ENCODE assay signal across 26 mouse cellular contexts in the genomic region with DNA sequence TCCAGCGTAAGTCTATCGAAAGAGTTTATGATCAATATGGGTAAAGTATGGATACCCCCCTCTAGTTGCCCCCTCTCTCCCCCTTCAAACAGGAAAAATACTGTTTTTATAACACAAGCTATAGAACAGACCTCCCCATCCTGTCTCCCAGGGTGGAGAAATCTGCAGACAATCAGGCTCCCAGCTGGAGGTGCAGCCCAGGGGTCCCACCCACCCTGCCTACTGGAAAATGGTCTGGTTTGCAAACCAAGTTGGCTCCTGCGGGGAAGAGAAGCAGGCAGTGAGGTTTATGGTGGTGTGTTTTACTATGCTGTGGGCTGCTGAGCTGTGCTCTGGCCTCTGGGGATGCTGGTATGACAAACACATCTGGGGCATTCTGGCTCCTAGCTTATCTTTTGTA.
DNase-seq lines count a peak whose midpoint lies in the region; ATAC-seq lines count a peak whose summit lies in the region.
"Had no signal": no experiment of that assay in that cellular context is flagged by ENCODE, and none has a peak within 500 bp of the region (broad histone marks: within the 10 kb centered on the region; RNA-seq: fewer than 3 reads in every experiment).

No protein-coding gene starts in this region.

- peak overlapping the region; percentile 78 for H3K27ac ChIP-seq in embryonic facial prominence, embryonic 10.5 days (replicated peaks)
- H3K27ac ChIP-seq in embryonic facial prominence, embryonic 13.5 days = peak overlapping the region; percentile 89
- peak overlapping the region; percentile 94 for H3K27ac ChIP-seq in limb, embryonic 11.5 days (replicated peaks; ENCODE audit: low read depth, low read length)
- H3K27ac ChIP-seq: forebrain, embryonic 12.5 days; hindbrain, embryonic 14.5 days; left cerebral cortex, adult 2 months; macrophage; midbrain, embryonic 13.5 days; neural tube, embryonic 13.5 days had no signal

- no peak overlapping the region for H3K9ac ChIP-seq in embryonic facial prominence, embryonic 13.5 days
- H3K9ac ChIP-seq in limb, embryonic 11.5 days (ENCODE audit: low read length) = no peak overlapping the region
- H3K9ac ChIP-seq: forebrain, embryonic 12.5 days; hindbrain, embryonic 14.5 days; midbrain, embryonic 13.5 days; neural tube, embryonic 13.5 days had no signal

- no peak for ATAC-seq in embryonic facial prominence, embryonic 13.5 days (ENCODE audit: insufficient number of reproducible peaks, insufficient read depth, low FRiP score, low TSS enrichment, low read depth)
- peak; percentile 42; the same call in 1 of the 2 replicates for ATAC-seq in limb, embryonic 11.5 days (ENCODE audit: insufficient number of reproducible peaks, low FRiP score, low TSS enrichment, low read depth)
- ATAC-seq: midbrain, embryonic 13.5 days had no signal

- H3K36me3 ChIP-seq in embryonic facial prominence, embryonic 10.5 days (replicated peaks) = no peaks in the 10 kb centered on the region
- no peaks in the 10 kb centered on the region for H3K36me3 ChIP-seq in embryonic facial prominence, embryonic 13.5 days
- H3K36me3 ChIP-seq in limb, embryonic 11.5 days (ENCODE audit: control insufficient read depth, insufficient read depth, low read length) = no peaks in the 10 kb centered on the region
- H3K36me3 ChIP-seq: forebrain, embryonic 12.5 days; midbrain, embryonic 13.5 days; neural tube, embryonic 13.5 days had no signal

- peak; percentile 43 for DNase-seq in embryonic facial prominence, embryonic 10.5 days (ENCODE audit: low spot score)
- peak; percentile 61 for DNase-seq in limb, embryonic 11.5 days (ENCODE audit: low spot score)
- no peak for DNase-seq in testis, postnatal 14 days (ENCODE audit: low spot score)
- no peak for DNase-seq in frontal cortex, postnatal 14 days (ENCODE audit: low spot score in 2 of 2)
- DNase-seq in thymus, postnatal 25 days = no peak
- DNase-seq: adrenal gland, adult 8-10 months; B cell, adult 2 months; cerebellum, adult 11 months; cerebellum, adult 9-10 months; cerebellum, postnatal 36 days; gastrocnemius, postnatal 25 days; heart, adult 18-20 months; heart, postnatal 36 days; kidney, adult 11 months; kidney, postnatal 14 days; right cerebral cortex, postnatal 4 days had no signal

- H3K9me3 ChIP-seq in embryonic facial prominence, embryonic 10.5 days = no peaks in the 10 kb centered on the region
- no peaks in the 10 kb centered on the region for H3K9me3 ChIP-seq in embryonic facial prominence, embryonic 13.5 days
- no peaks in the 10 kb centered on the region for H3K9me3 ChIP-seq in limb, embryonic 11.5 days (ENCODE audit: control insufficient read depth, low read length)
- H3K9me3 ChIP-seq: forebrain, embryonic 12.5 days; midbrain, embryonic 13.5 days; neural tube, embryonic 13.5 days had no signal

- 52% methylated on average over 3 of the region's 3 CpGs for WGBS in embryonic facial prominence, embryonic 10.5 days
- WGBS in embryonic facial prominence, embryonic 13.5 days = 20% methylated on average over 3 of the region's 3 CpGs
- 21% methylated on average over 3 of the region's 3 CpGs for WGBS in limb, embryonic 11.5 days

- no peaks in the 10 kb centered on the region for H3K27me3 ChIP-seq in embryonic facial prominence, embryonic 10.5 days (replicated peaks; ENCODE audit: low read depth, poor library complexity, severe bottlenecking)
- H3K27me3 ChIP-seq in embryonic facial prominence, embryonic 13.5 days = no peaks in the 10 kb centered on the region
- H3K27me3 ChIP-seq in limb, embryonic 11.5 days (ENCODE audit: control insufficient read depth, insufficient read depth, low read length) = no peaks in the 10 kb centered on the region
- H3K27me3 ChIP-seq: forebrain, embryonic 12.5 days; midbrain, embryonic 13.5 days; neural tube, embryonic 13.5 days had no signal

- peaks cover 36% of the 10 kb centered on the region for H3K4me1 ChIP-seq in embryonic facial prominence, embryonic 10.5 days
- H3K4me1 ChIP-seq in embryonic facial prominence, embryonic 13.5 days = peaks cover 45% of the 10 kb centered on the region
- peaks cover 23% of the 10 kb centered on the region for H3K4me1 ChIP-seq in limb, embryonic 11.5 days (ENCODE audit: control insufficient read depth, insufficient read depth, low read length)

- peak overlapping the region; percentile 30 for H3K4me2 ChIP-seq in embryonic facial prominence, embryonic 13.5 days
- peak overlapping the region; percentile 13; the same call in 1 of the 2 replicates for H3K4me2 ChIP-seq in limb, embryonic 11.5 days (ENCODE audit: low read depth, severe bottlenecking)
- H3K4me2 ChIP-seq: forebrain, embryonic 12.5 days; heart, embryonic 11.5 days; hindbrain, embryonic 14.5 days; liver, embryonic 11.5 days; midbrain, embryonic 13.5 days; neural tube, embryonic 13.5 days had no signal

- no peak overlapping the region for H3K4me3 ChIP-seq in embryonic facial prominence, embryonic 10.5 days
- no peak overlapping the region for H3K4me3 ChIP-seq in embryonic facial prominence, embryonic 13.5 days
- no peak overlapping the region for H3K4me3 ChIP-seq in limb, embryonic 11.5 days (ENCODE audit: low read depth, low read length)
- H3K4me3 ChIP-seq: erythroblast, embryonic 14.5 days; forebrain, embryonic 12.5 days; left cerebral cortex, adult 2 months; midbrain, embryonic 13.5 days; neural tube, embryonic 13.5 days had no signal

Comparison
In these comparisons a context has a peak if more than half of its experiments do, and no peak if none do; other contexts are left out.
1. DNase-seq: peak in embryonic facial prominence, embryonic 10.5 days (single experiment) and limb, embryonic 11.5 days (single experiment); none in testis, postnatal 14 days (single experiment), frontal cortex, postnatal 14 days (0 of 2) and thymus, postnatal 25 days (single experiment).
2. Peak in every context shown above with its lines, with median percentiles within 50 percentile points of each other: H3K27ac ChIP-seq.